Mouse (Mus musculus): Measurements from ENCODE around the gene Gpr4.
A peak's percentile ranks its signal among the peaks of the same experiment; 100 is the strongest.

Gpr4 gene

DNA sequence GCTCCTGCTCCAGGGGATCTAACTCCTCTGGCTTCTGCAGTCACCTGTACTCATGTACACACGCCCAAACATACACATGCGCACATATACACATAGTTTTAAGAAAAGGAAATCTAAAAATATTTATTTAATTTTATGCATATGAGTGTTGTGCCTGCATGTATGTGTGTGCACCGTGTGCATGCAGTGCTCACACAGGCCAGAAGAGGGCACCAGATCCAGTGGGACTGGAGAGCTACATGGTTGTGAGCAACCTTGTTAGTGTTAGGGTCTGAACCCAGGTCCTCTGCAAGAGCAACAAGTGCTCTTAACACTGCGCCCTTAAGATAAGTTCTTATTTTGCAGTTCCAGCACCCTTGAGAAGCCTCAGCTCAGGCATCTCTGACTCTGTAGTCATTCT, 17.7 kb upstream of the Gpr4 start:
- DNase-seq (ENCODE audit: extremely low read depth, low read depth), result no peak

GRCm38 (mm10) chr7:19196676-19197075, 15.7 kb upstream of the Gpr4 start:
- no peak for DNase-seq (ENCODE audit: extremely low read depth, low read depth)

DNA sequence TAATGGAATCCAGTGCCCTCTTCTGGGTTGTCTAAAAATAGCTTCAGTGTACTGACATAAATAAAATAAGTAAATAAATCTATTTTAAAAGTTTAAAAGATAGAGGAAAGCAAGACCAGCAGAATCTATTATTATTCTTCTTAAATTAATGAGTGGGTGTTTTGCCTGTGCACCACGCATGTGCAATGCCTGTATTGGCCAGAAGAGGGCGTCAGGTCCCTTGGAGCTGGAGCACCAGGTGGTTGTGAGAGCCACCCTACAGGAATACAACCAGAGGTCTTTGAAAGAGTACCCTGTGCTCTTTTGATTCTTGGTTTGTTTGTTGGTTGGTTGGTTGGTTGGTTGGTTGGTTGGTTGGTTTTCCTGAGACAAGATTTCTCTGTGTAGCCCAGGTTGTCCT, 14.4 kb upstream of the Gpr4 start:
- no peak for DNase-seq (ENCODE audit: extremely low read depth, low read depth)

GRCm38 (mm10) chr7:19201660-19202059, 10.7 kb upstream of the Gpr4 start:
- no peak for DNase-seq (ENCODE audit: extremely low read depth, low read depth)

GRCm38 (mm10) chr7:19202065-19202850, 10.1 kb upstream of the Gpr4 start:
- DNase-seq (ENCODE audit: extremely low read depth, low read depth), result no peak

DNA sequence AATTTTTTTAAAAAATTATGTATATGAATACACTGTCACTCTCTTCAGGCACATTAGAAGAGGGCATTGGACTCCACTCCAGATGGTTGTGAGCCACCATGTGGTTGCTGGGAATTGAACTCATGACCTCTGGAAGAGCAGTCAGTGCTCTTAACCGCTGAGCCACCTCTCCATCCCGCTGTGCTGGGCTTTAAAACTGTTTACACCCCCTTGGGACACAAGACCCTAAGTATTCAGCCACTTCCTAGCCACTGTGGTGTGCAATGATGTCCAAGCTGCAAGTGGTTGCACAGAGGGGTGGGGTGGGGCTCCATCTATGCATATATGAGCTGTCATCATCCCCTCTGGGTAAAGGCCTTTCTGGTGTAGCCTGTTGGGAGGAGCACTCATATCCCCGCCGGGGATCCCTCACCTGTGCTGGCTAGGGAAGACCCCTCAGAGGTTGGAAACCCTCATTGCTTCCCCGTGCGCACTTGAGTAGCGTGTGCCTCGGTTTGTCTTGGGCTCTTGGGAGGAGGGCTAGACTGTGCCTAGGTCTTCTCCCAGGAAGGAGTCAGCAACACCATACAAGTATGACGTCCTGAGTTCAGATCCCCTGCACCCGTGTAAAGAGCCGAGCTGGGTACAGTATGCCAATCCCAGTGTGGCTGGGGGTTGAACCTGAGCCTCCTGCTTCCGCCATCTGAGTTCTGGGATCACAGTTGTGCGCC, 4.0 kb upstream of the Gpr4 start:
- no peak for DNase-seq (ENCODE audit: extremely low read depth, low read depth)

DNA sequence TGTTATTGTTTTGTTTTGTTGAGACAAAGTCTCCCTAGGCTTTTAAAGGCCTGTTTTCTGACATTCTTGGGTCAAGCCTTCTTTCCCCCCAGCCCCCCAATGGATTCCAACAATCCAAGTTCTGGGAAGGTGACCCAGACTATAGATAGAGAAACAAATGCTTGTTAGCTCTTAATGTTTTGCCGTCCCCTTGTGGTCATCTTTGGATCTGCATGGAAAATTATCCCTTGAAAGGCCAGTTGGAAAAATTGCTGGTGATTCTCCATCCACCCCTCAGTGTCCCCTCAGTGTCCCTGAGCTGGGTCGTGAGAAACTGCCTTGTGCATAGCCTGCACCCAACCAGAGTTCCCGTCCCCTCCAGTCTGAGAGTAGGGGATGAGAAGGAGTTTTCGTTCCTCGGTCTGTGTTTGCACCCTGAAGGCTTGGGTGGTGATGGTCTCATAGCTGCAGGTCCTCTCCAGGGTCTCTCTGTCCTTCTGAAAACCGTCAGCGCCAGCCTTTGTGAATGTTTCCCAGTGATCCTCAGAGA, 3.3 kb upstream of the Gpr4 start:
- DNase-seq (ENCODE audit: extremely low read depth, low read depth), result no peak

GRCm38 (mm10) chr7:19209494-19209893, 2.8 kb upstream of the Gpr4 start:
- no peak for DNase-seq (ENCODE audit: extremely low read depth, low read depth)

GRCm38 (mm10) chr7:19210010-19210409, 2.3 kb upstream of the Gpr4 start:
- DNase-seq (ENCODE audit: extremely low read depth, low read depth), result no peak

- DNase-seq (ENCODE audit: extremely low read depth, low read depth), result no peak
Measured at GRCm38 (mm10) chr7:19211041-19211675, 1.2 kb upstream of the Gpr4 start.

DNA sequence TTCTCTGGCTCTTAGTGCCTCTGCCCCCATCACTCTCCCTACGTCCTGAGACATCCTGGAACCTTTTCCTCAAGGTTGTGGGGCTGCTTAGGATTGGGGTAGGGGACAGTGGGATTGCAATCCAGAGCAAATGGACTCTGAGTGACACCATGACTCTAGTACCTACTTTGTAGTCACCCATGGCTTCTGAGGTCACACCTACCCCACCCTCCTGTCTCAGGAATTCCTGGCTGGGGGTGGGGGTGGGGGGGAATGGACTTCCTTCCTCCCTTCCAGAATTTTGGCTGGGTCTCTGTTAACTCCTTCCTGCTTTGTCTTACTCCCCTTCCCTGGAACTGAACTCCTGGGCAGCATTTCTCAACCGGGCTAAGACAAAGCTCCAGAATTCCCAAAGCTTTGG, 1.0 kb downstream of the Gpr4 start:
- no peak for DNase-seq (ENCODE audit: extremely low read depth, low read depth)

GRCm38 (mm10) chr7:19214369-19214768, 2.0 kb downstream of the Gpr4 start:
- no peak for DNase-seq (ENCODE audit: extremely low read depth, low read depth)

DNA sequence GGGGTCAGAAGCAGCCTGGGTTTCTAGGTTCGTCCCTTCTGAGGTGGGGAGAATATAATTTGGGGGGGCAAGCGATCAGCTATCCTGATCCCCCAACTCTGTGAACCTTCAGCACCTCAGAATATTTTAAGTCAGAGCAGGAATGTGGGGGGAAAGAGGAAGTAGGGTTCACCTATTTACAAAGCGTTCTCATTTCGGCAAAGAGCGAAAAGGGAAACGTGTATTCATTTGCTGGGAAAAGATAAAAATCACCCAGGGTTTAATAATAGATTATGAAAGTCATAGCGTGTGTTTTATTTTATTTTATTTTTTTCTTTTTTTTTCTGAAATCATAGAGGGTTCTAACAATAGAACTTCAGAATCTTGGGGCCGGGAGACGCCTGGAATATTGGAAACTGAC, 2.6 kb downstream of the Gpr4 start:
- DNase-seq (ENCODE audit: extremely low read depth, low read depth), result no peak

DNA sequence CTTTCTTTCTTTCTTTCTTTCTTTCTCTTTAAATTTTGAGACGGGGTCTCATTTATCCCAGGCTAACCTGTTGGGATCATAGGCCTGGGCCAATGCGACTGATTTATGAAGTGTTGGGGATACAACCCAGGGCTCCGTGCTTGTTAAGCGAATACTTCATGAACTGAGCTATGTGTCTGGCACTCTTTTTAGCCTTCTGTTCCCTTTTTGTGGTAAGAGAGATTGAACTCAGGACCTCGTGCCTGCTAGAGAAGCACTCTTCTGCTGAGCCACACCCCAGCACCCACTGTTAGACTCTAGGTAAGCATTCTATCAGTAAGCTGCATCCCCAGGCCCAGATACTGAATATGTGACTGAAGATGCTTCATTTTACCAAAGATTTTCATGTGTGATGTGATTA, 5.2 kb downstream of the Gpr4 start:
- DNase-seq (ENCODE audit: extremely low read depth, low read depth), result peak; percentile 67

DNA sequence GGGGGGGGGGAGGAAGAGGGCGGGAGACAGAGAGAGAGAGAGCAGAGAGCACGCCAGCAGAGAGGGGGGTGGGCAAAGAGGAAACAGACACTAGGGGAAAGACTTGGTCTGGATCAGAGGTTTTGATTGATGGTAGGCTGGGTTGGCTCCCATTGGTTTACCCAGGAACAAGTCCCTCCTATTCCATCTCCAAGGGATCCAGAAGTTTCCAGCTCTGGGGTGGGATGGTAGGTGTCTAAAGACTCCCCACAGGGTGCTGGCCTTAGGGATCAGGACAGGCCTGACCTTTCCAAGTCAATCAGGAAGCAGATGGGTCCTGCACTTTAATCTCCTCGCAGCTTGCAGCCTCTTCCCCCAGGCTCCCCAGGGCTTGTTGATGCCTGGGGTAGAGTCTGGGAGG, 5.6 kb downstream of the Gpr4 start:
- DNase-seq (ENCODE audit: extremely low read depth, low read depth), result no peak

GRCm38 (mm10) chr7:19220061-19220460, 7.7 kb downstream of the Gpr4 start:
- DNase-seq (ENCODE audit: extremely low read depth, low read depth), result no peak

DNA sequence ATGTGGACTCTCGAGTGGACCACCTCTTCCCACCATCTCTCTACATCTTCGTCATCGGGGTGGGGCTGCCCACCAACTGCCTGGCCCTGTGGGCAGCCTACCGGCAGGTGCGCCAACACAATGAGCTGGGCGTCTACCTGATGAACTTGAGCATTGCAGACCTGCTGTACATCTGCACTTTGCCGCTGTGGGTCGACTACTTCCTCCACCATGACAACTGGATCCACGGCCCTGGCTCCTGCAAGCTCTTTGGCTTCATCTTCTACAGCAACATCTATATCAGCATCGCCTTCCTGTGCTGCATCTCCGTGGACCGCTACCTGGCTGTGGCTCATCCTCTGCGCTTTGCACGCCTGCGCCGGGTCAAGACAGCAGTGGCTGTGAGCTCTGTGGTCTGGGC, 9.9 kb downstream of the Gpr4 start:
- DNase-seq (ENCODE audit: extremely low read depth, low read depth), result no peak

DNA sequence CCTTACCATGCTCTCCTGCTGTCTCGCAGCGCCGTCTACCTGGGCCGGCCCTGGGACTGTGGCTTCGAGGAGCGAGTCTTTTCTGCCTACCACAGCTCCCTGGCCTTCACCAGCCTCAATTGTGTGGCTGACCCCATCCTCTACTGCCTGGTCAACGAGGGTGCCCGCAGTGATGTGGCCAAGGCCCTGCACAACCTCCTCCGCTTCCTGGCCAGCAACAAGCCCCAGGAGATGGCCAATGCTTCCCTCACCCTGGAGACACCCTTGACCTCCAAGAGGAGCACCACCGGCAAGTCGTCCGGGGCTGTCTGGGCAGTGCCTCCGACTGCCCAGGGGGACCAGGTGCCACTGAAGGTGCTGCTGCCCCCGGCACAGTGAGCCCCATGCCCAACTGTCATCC, 10.5 kb downstream of the Gpr4 start:
- no peak for DNase-seq (ENCODE audit: extremely low read depth, low read depth)

- peak; percentile 35 for DNase-seq (ENCODE audit: extremely low read depth, low read depth)
Measured at GRCm38 (mm10) chr7:19224933-19225332, 12.6 kb downstream of the Gpr4 start.

GRCm38 (mm10) chr7:19226817-19227797, 14.8 kb downstream of the Gpr4 start:
- peak; percentile 35 for DNase-seq (ENCODE audit: extremely low read depth, low read depth)
